Mouse (Mus musculus): Measurements from ENCODE around the gene Lsm6. TPM values are rescaled to one million over a fixed set of nuclear protein-coding genes. Genes with fewer than 3 reads are reported as not detected.

Gene Lsm6
- polyA plus RNA-seq, 1 experiment, result 3.2 TPM

DNA sequence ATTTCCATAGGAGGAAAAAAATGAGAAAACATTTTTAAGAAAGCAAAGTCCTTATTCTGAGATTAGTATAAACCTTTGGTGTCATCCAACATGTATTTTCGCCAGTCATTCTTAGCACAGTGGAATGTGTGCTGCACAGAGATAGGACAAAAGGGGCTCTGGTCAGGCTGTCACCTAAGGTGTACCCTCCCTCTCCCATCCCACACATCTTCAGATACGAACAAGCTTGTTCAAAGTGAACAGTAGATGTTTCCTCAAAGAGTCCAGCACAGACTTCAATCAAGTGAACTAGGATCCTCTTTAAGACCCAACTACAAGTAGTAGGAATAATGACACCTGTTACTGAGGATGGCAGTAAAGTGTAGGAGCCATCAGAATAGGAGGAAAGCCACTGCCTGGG is 12.1 kb downstream of the Lsm6 start:
- no peak for TF ChIP-seq FLI1 (IDR thresholded peaks at IDR 0.05; ENCODE audit: low read length)
- TF ChIP-seq GATA1 (IDR thresholded peaks at IDR 0.05; ENCODE audit: borderline replicate concordance, low read length), result no peak
- peaks cover 97% of the 10 kb centered on the region for H3K36me3 ChIP-seq (replicated peaks; ENCODE audit: low read length)
- H3K9me3 ChIP-seq, result no peaks in the 10 kb centered on the region

DNA sequence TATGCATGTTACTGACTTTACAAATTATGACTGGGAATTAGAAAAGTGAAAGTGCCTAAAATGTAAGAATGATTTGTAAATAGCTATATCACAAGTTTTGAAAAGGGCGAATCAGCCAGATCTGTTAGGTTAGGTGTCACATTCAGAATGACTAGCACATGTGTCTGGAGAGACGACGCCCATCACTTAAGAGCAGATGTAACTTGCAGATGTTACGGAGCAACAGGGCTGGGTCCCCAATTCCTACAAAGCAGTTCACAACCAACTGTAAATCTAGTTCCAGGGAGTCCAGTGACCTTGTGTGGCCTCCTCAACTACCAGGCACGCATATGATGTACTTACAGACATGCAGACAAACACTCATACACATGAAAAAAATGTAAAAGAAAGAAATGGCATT is 12.5 kb downstream of the Lsm6 start:
- TF ChIP-seq GATA1 (IDR thresholded peaks at IDR 0.05; ENCODE audit: borderline replicate concordance, low read length) (no peak), FLI1 (IDR thresholded peaks at IDR 0.05; ENCODE audit: low read length) (no peak)
- no peaks in the 10 kb centered on the region for H3K9me3 ChIP-seq
- no peaks in the 10 kb centered on the region for H3K27me3 ChIP-seq (replicated peaks)
- H3K4me3 ChIP-seq (replicated peaks), result no peak overlapping the region
- peaks cover 98% of the 10 kb centered on the region for H3K36me3 ChIP-seq (replicated peaks; ENCODE audit: low read length)
- peaks cover 18% of the 10 kb centered on the region; the same call in 1 of the 2 replicates for H3K4me1 ChIP-seq

More for the DNA sequence above, 12.1 kb downstream of the Lsm6 start:
- Histone ChIP-seq H3K27me3 (replicated peaks) (no peaks in the 10 kb centered on the region), H3K4me3 (replicated peaks) (no peak overlapping the region), H3K4me1 (peaks cover 18% of the 10 kb centered on the region; the same call in 1 of the 2 replicates)

DNA sequence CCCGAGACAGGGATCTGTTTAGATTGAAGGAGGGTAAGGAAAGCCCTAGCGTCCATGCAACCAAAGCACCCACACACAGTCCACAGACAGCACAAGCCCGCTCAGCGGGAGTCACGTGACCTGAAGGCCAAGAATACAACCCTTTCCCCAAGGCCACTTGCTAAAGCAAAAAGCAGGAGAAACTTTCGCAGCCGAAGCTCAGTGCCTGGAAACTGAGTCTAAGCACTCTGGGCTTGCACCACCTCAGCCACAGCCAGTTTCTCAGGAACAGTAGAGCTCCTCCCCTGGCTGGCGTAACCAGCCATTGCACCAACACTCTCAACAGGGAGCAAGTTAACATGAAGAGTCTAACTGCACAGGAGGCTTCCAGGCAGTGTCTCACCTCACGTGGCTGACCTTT is 13.7 kb downstream of the Lsm6 start:
- H3K36me3 ChIP-seq (replicated peaks; ENCODE audit: low read length), result peaks cover 94% of the 10 kb centered on the region
- H3K4me1 ChIP-seq, result peaks cover 15% of the 10 kb centered on the region; the same call in 1 of the 2 replicates
- no peaks in the 10 kb centered on the region for H3K27me3 ChIP-seq (replicated peaks)
- no peak for TF ChIP-seq FLI1 (IDR thresholded peaks at IDR 0.05; ENCODE audit: low read length)
- no peak for TF ChIP-seq GATA1 (IDR thresholded peaks at IDR 0.05; ENCODE audit: borderline replicate concordance, low read length)
- no peaks in the 10 kb centered on the region for H3K9me3 ChIP-seq
- no peak overlapping the region for H3K4me3 ChIP-seq (replicated peaks)

DNA sequence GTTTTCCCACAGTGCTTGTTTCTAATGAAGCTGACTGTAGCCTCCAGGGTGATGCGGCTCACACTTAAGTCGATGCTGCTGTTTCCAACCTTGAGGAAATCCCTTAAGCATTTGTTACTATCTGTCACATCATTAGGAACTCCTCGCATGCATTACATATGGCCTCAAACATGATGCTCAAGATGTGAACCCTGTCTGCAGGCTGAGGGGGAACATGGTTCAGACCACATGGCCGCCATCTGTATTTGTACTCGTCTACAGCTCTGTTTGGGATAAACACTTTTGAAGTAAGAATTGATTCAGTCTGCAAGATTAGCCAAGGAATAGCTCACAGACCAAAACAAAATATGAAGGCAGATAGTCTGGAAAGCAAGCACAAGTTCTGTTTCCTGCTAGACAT is 14.9 kb downstream of the Lsm6 start:
- no peak for TF ChIP-seq GATA1 (IDR thresholded peaks at IDR 0.05; ENCODE audit: borderline replicate concordance, low read length)
- TF ChIP-seq FLI1 (IDR thresholded peaks at IDR 0.05; ENCODE audit: low read length), result no peak
- no peaks in the 10 kb centered on the region for H3K27me3 ChIP-seq (replicated peaks)
- no peaks in the 10 kb centered on the region for H3K9me3 ChIP-seq
- no peak overlapping the region for H3K4me3 ChIP-seq (replicated peaks)
- H3K36me3 ChIP-seq (replicated peaks; ENCODE audit: low read length), result peaks cover 85% of the 10 kb centered on the region
- peaks cover 12% of the 10 kb centered on the region for H3K4me1 ChIP-seq

DNA sequence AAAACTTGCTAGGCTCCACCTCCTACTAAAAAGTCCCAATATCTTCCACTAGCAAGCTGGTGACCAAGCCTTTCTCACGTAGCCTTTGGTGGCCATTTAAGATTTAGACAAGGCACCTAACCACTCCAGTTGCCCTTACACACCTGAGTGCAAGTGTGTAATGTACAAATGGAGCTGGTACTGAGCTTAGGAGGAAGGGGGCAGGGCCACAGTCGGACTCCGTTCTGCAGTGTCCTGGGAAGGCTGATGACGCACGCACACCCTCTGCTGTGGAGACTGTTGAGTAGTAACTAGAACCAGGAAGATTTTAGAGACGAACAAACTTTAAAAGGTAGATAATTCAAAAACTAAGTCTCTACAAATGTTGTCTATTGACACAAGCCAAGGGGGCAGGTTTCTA is 19.7 kb downstream of the Lsm6 start:
- Histone ChIP-seq H3K4me1 (peaks cover 25% of the 10 kb centered on the region), H3K36me3 (replicated peaks; ENCODE audit: low read length) (peaks cover 37% of the 10 kb centered on the region), H3K4me3 (replicated peaks) (no peak overlapping the region), H3K9me3 (no peaks in the 10 kb centered on the region), H3K27me3 (replicated peaks) (no peaks in the 10 kb centered on the region)
- TF ChIP-seq FLI1 (IDR thresholded peaks at IDR 0.05; ENCODE audit: low read length) (no peak), GATA1 (IDR thresholded peaks at IDR 0.05; ENCODE audit: borderline replicate concordance, low read length) (no peak)

DNA sequence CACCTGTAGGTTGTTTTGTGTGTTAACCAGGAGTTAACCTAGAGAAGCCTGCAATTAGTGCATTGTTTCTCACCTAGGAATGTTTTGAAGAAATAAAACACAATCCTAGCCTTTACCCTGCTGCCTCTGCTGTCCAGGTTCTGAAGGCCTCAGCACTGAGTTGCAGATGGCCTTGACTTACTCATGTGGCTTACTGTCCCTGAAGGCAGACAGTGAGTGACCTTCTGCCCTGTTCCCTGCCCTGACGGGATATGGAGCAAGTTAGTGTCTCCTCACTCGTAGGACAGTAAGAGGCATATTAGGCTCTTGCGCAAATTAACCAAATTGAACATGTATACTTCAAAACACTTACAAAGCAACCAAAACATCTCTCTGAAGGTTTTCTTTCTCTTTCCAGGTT is 22.3 kb downstream of the Lsm6 start:
- Histone ChIP-seq H3K4me3 (replicated peaks) (no peak overlapping the region), H3K9me3 (peaks cover 4% of the 10 kb centered on the region; the same call in 1 of the 2 replicates), H3K27me3 (replicated peaks) (no peaks in the 10 kb centered on the region), H3K36me3 (replicated peaks; ENCODE audit: low read length) (peaks cover 14% of the 10 kb centered on the region), H3K4me1 (peaks cover 25% of the 10 kb centered on the region)
- TF ChIP-seq FLI1 (IDR thresholded peaks at IDR 0.05; ENCODE audit: low read length) (no peak), GATA1 (IDR thresholded peaks at IDR 0.05; ENCODE audit: borderline replicate concordance, low read length) (no peak)

DNA sequence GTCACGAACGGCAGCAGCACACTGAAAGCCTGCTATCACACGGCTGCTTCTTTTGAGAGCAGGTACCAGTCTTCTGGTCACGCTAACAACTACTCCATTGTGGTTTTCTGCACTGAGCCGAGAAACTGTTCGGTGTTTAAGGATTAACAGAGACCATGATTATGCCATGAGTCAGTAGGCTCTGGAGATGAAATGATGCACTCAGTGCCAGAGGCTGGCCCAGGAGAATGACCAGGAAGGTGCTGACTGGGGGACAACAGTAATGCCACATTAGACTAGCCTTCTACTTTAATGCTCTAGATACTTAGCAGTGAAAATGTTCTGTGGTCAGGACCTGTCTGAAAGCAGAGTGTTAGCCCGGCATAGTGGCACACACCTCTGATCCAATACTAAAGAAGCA is 23.0 kb downstream of the Lsm6 start:
- Histone ChIP-seq H3K27me3 (replicated peaks) (no peaks in the 10 kb centered on the region), H3K36me3 (replicated peaks; ENCODE audit: low read length) (peaks cover 8% of the 10 kb centered on the region), H3K4me3 (replicated peaks) (no peak overlapping the region), H3K4me1 (peaks cover 25% of the 10 kb centered on the region), H3K9me3 (peaks cover 4% of the 10 kb centered on the region; the same call in 1 of the 2 replicates)
- TF ChIP-seq FLI1 (IDR thresholded peaks at IDR 0.05; ENCODE audit: low read length) (no peak), GATA1 (IDR thresholded peaks at IDR 0.05; ENCODE audit: borderline replicate concordance, low read length) (no peak)

DNA sequence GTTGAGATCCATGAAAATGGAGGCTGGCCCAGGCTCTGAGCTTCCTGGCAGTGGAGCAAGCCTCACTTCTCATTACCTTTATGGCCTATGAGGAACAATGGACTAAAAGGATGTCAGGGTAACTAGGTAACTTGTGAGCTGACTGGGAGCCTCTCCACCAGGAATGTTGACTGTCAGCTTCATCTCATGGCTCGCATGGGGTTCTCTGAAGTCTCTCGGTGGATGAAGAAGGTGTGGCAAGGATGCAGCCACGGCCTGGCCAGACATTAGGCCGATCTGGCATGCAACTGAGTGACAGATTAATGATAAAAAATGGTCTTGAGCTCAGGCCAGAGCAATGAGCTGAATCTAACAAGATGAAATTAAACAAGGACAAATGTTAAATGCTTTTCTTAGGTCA is 27.7 kb downstream of the Lsm6 start:
- TF ChIP-seq GATA1 (IDR thresholded peaks at IDR 0.05; ENCODE audit: borderline replicate concordance, low read length) (no peak), FLI1 (IDR thresholded peaks at IDR 0.05; ENCODE audit: low read length) (no peak)
- H3K4me1 ChIP-seq, result peaks cover 4% of the 10 kb centered on the region; the same call in 1 of the 2 replicates

DNA sequence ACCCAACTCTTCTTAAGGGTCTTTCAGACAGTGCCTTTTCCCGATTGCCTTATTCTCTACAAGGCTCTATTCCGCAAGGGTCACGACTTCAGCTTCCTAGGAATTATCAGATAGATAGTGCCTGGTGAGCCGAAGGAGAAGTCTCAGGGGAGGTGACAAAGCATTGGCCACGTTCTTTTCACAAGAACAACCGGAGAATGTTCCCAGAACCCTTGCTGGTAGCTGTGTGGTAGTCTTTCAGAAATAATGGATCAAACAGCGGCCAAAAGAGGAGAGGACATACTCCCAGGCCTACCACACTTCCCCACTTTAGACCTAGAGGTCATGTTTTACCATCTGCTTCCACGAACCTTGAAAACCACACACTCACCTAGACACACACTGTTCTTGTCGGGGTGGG is 44.1 kb downstream of the Lsm6 start:
- H3K4me3 ChIP-seq (replicated peaks), result no peak overlapping the region
- H3K27me3 ChIP-seq (replicated peaks), result no peaks in the 10 kb centered on the region
- H3K4me1 ChIP-seq, result no peaks in the 10 kb centered on the region
- TF ChIP-seq FLI1 (IDR thresholded peaks at IDR 0.05; ENCODE audit: low read length), result no peak
- H3K36me3 ChIP-seq (replicated peaks; ENCODE audit: low read length), result no peaks in the 10 kb centered on the region
- peaks cover 26% of the 10 kb centered on the region for H3K9me3 ChIP-seq

More for the DNA sequence above, 27.7 kb downstream of the Lsm6 start:
- H3K4me3 ChIP-seq (replicated peaks), result no peak overlapping the region
- H3K36me3 ChIP-seq (replicated peaks; ENCODE audit: low read length), result no peaks in the 10 kb centered on the region
- H3K27me3 ChIP-seq (replicated peaks), result peaks cover 4% of the 10 kb centered on the region
- H3K9me3 ChIP-seq, result peaks cover 7% of the 10 kb centered on the region; the same call in 1 of the 2 replicates

DNA sequence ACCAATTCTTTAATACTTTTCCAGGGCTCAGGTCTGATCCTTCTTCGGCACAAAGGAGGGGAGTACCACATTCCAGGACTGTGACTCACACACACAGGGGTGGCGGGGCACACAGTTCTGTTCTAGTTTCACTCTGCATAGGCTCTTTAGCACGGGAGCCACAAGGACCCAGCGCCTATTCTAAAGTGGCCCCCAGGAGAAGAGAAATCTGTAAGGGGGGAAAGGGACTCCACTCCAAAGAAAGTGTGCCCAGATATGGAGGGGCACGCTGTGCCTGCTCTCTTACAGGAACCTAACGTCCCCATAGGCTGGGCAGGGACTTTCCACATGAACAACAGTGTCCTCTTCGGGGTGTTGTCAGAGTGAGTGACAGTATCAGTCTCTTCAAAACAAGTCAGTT is 49.7 kb downstream of the Lsm6 start:
- no peak overlapping the region for H3K4me3 ChIP-seq (replicated peaks)
- peaks cover 7% of the 10 kb centered on the region for H3K9me3 ChIP-seq
- H3K36me3 ChIP-seq (replicated peaks; ENCODE audit: low read length), result no peaks in the 10 kb centered on the region
- H3K4me1 ChIP-seq, result no peaks in the 10 kb centered on the region
- TF ChIP-seq GATA1 (IDR thresholded peaks at IDR 0.05; ENCODE audit: borderline replicate concordance, low read length) (no peak), FLI1 (IDR thresholded peaks at IDR 0.05; ENCODE audit: low read length) (no peak)
- no peaks in the 10 kb centered on the region for H3K27me3 ChIP-seq (replicated peaks)

DNA sequence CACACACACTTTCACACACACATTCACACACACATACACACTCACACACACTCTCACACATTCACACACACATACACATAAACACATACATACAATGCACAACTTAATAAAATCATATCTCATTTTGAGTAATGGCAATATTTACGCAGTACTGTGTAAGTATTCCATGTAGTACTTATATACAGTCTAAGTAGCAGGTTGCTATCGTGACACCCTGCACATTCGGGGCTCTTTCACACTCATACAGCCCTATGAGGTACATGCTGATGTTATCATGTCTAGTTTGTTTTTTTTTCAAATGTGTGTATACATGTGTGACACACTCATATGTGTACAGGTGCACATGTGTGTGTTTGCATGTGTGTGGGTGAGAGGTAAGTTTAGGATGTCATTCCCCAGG is 50.4 kb downstream of the Lsm6 start:
- no peak for TF ChIP-seq FLI1 (IDR thresholded peaks at IDR 0.05; ENCODE audit: low read length)
- peaks cover 10% of the 10 kb centered on the region for H3K9me3 ChIP-seq
- no peak overlapping the region for H3K4me3 ChIP-seq (replicated peaks)
- no peaks in the 10 kb centered on the region for H3K36me3 ChIP-seq (replicated peaks; ENCODE audit: low read length)
- no peaks in the 10 kb centered on the region for H3K27me3 ChIP-seq (replicated peaks)
- H3K4me1 ChIP-seq, result no peaks in the 10 kb centered on the region

All from megakaryocyte, embryonic 14.5 days (primary cell).